Mouse (Mus musculus) hindbrain, postnatal 0 days (tissue): Measurements from ENCODE around the gene Mrc1. TPM values are rescaled to one million over a fixed set of nuclear protein-coding genes. Genes with fewer than 3 reads are reported as not detected.

Experiments used
- ATAC-seq: fragments of 200-750 bp; cut with Nextera tagmentation; 2 replicates; pipeline ENCODE4 v1.8.0; 2017; ENCODE audit warnings: mild to moderate bottlenecking, moderate TSS enrichment, moderate library complexity
- DNase-seq: peaks from one replicate; pipeline ENCODE4 v3.0.0-alpha.2; 2015; ENCODE audit warnings: low spot score
- H3K27ac ChIP-seq: fragments of 300-500 bp; sonication (generic); 2 replicates; pipeline ENCODE4 v1.5.1; 2014; ENCODE audit warnings: mild to moderate bottlenecking
- H3K27me3 ChIP-seq: fragments of 300-500 bp; sonication (generic); 2 replicates; pipeline ENCODE4 v1.6.1; 2014; ENCODE audit warnings: low read length, mixed read lengths; ENCODE audit not compliant: insufficient read depth
- H3K36me3 ChIP-seq: fragments of 300-500 bp; sonication (generic); 2 replicates; pipeline ENCODE4 v1.6.1; 2014; ENCODE audit warnings: low read length, mixed read lengths; ENCODE audit not compliant: insufficient read depth
- H3K4me1 ChIP-seq: fragments of 300-500 bp; sonication (generic); 2 replicates; pipeline ENCODE4 v1.6.1; 2014; ENCODE audit warnings: antibody characterized with exemption, low read length, mixed read lengths; ENCODE audit not compliant: insufficient read depth
- H3K4me2 ChIP-seq: fragments of 300-500 bp; sonication (generic); 2 replicates; pipeline ENCODE4 v1.6.1; 2014; ENCODE audit warnings: low read depth, mild to moderate bottlenecking, low read length, moderate library complexity, mixed read lengths
- H3K4me3 ChIP-seq: fragments of 300-500 bp; sonication (generic); 2 replicates; pipeline ENCODE4 v1.5.1; 2014; ENCODE audit warnings: low read length
- H3K9ac ChIP-seq: fragments of 300-500 bp; sonication (generic); replicated peaks from 2 replicates; pipeline ENCODE4 v1.6.1; 2014; ENCODE audit warnings: mild to moderate bottlenecking, low read length, moderate library complexity, mixed read lengths
- H3K9me3 ChIP-seq: fragments of 300-500 bp; sonication (generic); 2 replicates; pipeline ENCODE4 v1.6.1; 2016; ENCODE audit warnings: low read length, mixed read lengths
- CTCF ChIP-seq: IDR thresholded peaks from 2 replicates; pipeline ENCODE4 v1.5.1; 2016; ENCODE audit warnings: antibody characterized with exemption, control low read depth, low read depth
- WGBS: fragments of 180-500 bp; shearing (Covaris S2); extraction: QIAGEN DNeasy Blood & Tissue Kit; methylation state at CpG from one replicate; pipeline ENCODE4 v1.1.7; 2014; 5-methylcytosine and 5-hydroxymethylcytosine counted together
- polyA plus RNA-seq: library from polyadenylated mRNA; unstranded; fragments of >200 nt; fragmentation: Nextera tagmentation; extraction: Ambion mirVana; gene quantifications from 2 replicates; pipeline ENCODE4 v1.2.1, GENCODE M21; 2015
- total RNA-seq: library from RNA; depleted of rRNA; stranded (reverse); fragments of >200 nt; gene quantifications from 2 replicates; pipeline ENCODE4 v1.2.3, GENCODE M21; 2014

Gene Mrc1
- total and polyA plus RNA-seq, 2 experiments from 2014 or later, result 4.7 to 10.3 TPM

DNA sequence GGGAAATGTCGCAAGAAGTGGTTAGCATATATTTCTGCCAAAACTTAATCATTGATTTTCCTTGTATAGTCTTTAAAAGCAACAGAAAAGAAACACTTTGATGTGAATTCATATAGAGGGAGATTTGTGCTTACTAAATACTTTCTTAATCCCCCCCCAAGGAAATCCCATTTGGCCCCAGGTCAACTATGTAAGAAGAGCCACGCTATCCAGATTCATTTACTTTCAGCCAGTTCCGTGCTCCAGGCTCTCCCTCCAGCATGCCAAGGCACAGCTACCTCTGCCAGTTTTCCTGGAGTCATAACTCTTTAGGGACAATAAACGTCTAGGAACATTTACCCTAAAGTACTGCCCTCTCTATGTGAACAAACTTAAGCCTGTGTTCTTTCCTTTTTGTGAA lies 8.5 kb downstream of the Mrc1 start:
- 38% methylated on average over 4 of the region's 4 CpGs for WGBS
- no peaks in the 10 kb centered on the region for H3K27me3 ChIP-seq
- H3K4me1 ChIP-seq, result no peaks in the 10 kb centered on the region
- no peak overlapping the region for H3K4me3 ChIP-seq
- H3K9me3 ChIP-seq, result no peaks in the 10 kb centered on the region
- ATAC-seq (no peak), DNase-seq (no peak)
- H3K9ac ChIP-seq, result no peak overlapping the region
- no peak overlapping the region for H3K27ac ChIP-seq
- no peaks in the 10 kb centered on the region for H3K36me3 ChIP-seq
- H3K4me2 ChIP-seq, result no peak overlapping the region
- no peak for TF ChIP-seq CTCF

DNA sequence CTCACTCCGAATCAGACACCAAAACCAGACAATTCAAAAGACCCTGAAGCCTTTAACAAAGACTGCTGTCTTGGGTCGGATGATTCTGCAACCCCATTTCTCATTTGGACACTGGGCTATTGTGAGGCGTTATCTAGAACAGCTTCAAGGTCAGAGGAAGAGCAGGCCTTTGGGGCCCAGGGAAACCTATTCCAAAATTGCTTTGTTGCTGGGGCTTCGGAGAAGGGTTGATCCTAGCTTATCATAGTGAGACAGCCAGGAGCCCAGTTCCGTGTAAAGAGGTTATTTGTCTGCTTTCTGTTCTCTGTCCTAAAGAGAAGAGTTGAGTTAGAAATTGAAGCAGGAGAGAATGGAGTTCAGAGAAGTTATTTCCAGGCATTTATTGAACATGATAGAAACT lies 10.0 kb downstream of the Mrc1 start:
- Histone ChIP-seq H3K27ac (no peak overlapping the region), H3K4me1 (no peaks in the 10 kb centered on the region), H3K36me3 (no peaks in the 10 kb centered on the region), H3K27me3 (no peaks in the 10 kb centered on the region), H3K4me2 (no peak overlapping the region), H3K9me3 (no peaks in the 10 kb centered on the region), H3K9ac (no peak overlapping the region), H3K4me3 (no peak overlapping the region)
- DNase-seq (no peak), ATAC-seq (no peak)
- 53% methylated on average over 5 of the region's 5 CpGs for WGBS
- no peak for TF ChIP-seq CTCF

DNA sequence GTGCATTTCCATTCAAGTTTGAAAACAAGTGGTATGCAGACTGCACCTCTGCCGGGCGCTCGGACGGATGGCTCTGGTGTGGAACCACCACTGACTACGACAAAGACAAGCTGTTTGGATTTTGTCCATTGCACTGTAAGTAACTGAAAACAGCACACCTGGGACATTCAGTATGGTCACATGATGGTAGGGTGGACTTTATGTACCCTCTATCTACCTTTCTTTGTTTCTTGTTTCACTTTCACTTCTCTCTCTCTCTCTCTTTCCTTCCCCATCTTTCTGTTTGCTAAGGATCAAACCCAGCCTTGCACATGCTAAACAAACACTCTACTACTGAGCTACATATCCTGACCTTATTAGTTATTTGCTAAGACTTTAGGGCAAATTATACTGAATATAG lies 15.0 kb downstream of the Mrc1 start:
- 88% methylated on average over 5 of the region's 5 CpGs for WGBS
- TF ChIP-seq CTCF, result no peak
- no peak for DNase-seq
- Histone ChIP-seq H3K27ac (no peak overlapping the region), H3K36me3 (no peaks in the 10 kb centered on the region), H3K4me3 (no peak overlapping the region), H3K27me3 (no peaks in the 10 kb centered on the region), H3K4me2 (no peak overlapping the region), H3K9ac (no peak overlapping the region), H3K9me3 (no peaks in the 10 kb centered on the region), H3K4me1 (no peaks in the 10 kb centered on the region)
- no peak for ATAC-seq

DNA sequence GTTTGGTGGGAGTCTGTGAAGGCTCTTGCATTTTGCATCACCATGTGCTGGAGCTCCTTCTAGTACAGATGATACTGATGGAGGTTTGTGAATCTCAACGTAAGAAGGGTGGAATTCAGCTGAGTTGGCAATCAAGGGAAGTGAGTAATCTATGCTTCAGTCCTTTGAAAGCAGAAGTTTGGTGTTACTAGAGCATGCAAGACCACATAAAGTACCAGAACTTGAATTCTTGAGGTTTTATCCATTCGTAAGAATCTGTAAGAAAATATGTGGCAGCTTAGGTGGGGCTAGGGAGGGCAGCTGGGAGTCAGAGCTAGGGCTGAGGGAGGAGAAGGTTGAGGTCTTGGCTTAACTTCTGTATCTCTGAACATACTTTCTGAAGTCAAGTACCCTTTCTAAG lies 15.5 kb downstream of the Mrc1 start:
- Histone ChIP-seq H3K9ac (no peak overlapping the region), H3K27ac (no peak overlapping the region), H3K27me3 (no peaks in the 10 kb centered on the region), H3K4me2 (no peak overlapping the region), H3K9me3 (no peaks in the 10 kb centered on the region), H3K4me3 (no peak overlapping the region), H3K4me1 (no peaks in the 10 kb centered on the region), H3K36me3 (no peaks in the 10 kb centered on the region)
- 85% methylated on average over 2 of the region's 2 CpGs for WGBS
- no peak for TF ChIP-seq CTCF
- ATAC-seq (no peak), DNase-seq (no peak)

DNA sequence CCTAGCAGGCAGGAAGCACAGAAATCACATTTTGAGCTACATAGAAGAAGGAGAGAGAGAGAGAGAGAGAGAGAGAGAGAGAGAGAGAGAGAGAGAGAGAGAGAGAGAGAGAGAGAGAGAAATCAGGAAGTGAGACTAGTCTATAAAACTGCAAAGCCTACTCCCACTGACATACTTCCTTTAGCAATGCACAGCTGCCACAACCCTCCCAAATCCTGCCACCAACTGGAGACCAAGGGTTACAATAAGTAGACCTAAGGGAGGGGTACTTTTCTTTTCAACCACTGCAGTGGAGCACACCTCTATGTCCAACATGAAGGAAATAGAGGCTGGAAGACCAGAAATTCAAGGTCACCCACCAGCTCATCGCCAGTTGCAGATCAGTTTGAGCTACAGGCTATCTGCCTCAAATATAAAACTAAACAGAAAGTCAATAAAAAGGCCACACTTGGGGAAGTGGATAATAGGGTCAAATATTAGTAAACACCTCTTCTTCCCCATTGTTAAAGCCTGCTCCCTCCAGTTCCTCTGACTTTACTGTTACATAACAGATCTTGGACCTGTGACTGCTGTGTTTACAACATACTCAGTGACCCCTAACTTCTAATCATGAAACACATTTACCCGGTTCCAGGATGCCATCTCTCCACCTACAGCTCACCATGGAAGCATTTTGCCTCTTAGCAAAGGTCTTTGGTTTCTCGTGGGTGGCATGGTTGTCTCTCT lies 20.8 kb downstream of the Mrc1 start:
- Histone ChIP-seq H3K27ac (no peak overlapping the region), H3K36me3 (no peaks in the 10 kb centered on the region), H3K4me3 (no peak overlapping the region), H3K9ac (no peak overlapping the region), H3K9me3 (no peaks in the 10 kb centered on the region), H3K27me3 (no peaks in the 10 kb centered on the region), H3K4me2 (no peak overlapping the region), H3K4me1 (no peaks in the 10 kb centered on the region)
- ATAC-seq, result no peak
- WGBS, result 82% methylated on average over 3 of the region's 3 CpGs
- no peak for DNase-seq
- no peak for TF ChIP-seq CTCF

DNA sequence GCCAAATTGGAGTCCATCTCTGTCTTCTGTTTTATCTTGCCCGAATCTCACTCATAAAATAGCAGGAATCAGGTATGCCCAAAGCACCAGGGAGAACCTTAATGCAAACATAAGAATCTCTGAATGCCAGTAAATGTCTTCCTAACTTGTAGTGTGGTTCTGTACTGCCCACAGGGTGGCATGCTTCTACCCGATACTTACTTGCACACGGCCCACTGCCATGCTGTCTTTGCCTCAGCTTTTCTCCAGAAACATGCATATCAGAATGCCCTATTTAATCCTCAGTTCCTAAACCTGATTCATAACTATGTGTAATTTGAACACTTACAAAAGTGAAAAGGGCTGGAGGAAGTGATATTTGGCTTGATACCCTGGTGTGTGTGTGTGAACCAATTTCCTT lies 22.7 kb downstream of the Mrc1 start:
- WGBS, result 76% methylated on average over 3 of the region's 3 CpGs
- H3K36me3 ChIP-seq, result no peaks in the 10 kb centered on the region
- H3K4me1 ChIP-seq, result no peaks in the 10 kb centered on the region
- H3K9ac ChIP-seq, result no peak overlapping the region
- no peak overlapping the region for H3K4me3 ChIP-seq
- H3K9me3 ChIP-seq, result no peaks in the 10 kb centered on the region
- peak; percentile 26 for TF ChIP-seq CTCF
- DNase-seq, result peak; percentile 9
- no peak overlapping the region for H3K4me2 ChIP-seq
- no peak overlapping the region for H3K27ac ChIP-seq
- H3K27me3 ChIP-seq, result no peaks in the 10 kb centered on the region
- no peak for ATAC-seq

DNA sequence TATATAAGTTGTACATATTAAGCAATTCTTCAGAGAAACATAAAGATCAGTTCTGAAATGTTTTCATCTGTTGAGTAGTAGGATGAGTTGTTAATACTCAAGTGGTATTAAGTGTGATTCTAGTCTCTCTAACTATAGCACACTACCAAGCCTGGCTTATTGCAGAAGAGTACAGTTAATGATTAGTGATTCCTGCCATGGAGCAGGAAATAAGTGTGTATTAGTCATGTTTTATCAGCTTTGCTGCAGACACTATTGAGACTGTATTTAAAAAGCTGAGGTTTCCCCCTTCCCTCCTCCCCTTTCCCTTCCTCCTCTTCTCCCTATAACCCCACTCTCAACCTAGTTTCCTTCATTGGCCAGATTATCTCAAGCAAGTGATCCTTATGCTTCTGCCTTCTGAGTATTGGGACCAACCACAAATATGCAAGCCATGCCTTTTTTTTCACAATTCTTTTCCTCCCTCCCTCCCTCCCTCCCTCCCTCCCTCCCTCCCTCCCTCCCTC lies 29.2 kb downstream of the Mrc1 start:
- ATAC-seq, result no peak
- no peaks in the 10 kb centered on the region for H3K36me3 ChIP-seq
- H3K4me2 ChIP-seq, result no peak overlapping the region
- no peak for TF ChIP-seq CTCF
- no peak for DNase-seq
- no peak overlapping the region for H3K27ac ChIP-seq
- no peaks in the 10 kb centered on the region for H3K4me1 ChIP-seq
- no peaks in the 10 kb centered on the region for H3K9me3 ChIP-seq
- H3K4me3 ChIP-seq, result no peak overlapping the region
- no peak overlapping the region for H3K9ac ChIP-seq
- no peaks in the 10 kb centered on the region for H3K27me3 ChIP-seq
